Mouse (Mus musculus) lung, adult 2 months (tissue): ENCODE measurements around the gene Sirt4.

Experiments
- CTCF ChIP-seq: fragments of 200-500 bp; IDR thresholded peaks from 2 replicates; pipeline ENCODE4 v1.5.1; 2011; ENCODE audit warnings: mild to moderate bottlenecking, low read length, control low read depth; ENCODE audit not compliant: insufficient read depth
- POLR2A ChIP-seq: fragments of 200-500 bp; IDR thresholded peaks from 2 replicates; pipeline ENCODE4 v1.6.1; 2011; ENCODE audit warnings: low read depth, mild to moderate bottlenecking, control low read depth, low read length, borderline replicate concordance; ENCODE audit errors: extremely low read depth

GRCm38 (mm10) chr5:115514346-115514745 lies 29.8 kb upstream of the Sirt4 start:
- TF ChIP-seq POLR2A (no peak), CTCF (no peak)
